Mouse (Mus musculus): ENCODE data around the gene Thbd. TPM values are rescaled to one million over a fixed set of nuclear protein-coding genes. Genes with fewer than 3 reads are reported as not detected.

Gene Thbd
- 4.1 TPM for polyA plus RNA-seq (2012; fragmentation: generic; extraction: Trizol)

DNA sequence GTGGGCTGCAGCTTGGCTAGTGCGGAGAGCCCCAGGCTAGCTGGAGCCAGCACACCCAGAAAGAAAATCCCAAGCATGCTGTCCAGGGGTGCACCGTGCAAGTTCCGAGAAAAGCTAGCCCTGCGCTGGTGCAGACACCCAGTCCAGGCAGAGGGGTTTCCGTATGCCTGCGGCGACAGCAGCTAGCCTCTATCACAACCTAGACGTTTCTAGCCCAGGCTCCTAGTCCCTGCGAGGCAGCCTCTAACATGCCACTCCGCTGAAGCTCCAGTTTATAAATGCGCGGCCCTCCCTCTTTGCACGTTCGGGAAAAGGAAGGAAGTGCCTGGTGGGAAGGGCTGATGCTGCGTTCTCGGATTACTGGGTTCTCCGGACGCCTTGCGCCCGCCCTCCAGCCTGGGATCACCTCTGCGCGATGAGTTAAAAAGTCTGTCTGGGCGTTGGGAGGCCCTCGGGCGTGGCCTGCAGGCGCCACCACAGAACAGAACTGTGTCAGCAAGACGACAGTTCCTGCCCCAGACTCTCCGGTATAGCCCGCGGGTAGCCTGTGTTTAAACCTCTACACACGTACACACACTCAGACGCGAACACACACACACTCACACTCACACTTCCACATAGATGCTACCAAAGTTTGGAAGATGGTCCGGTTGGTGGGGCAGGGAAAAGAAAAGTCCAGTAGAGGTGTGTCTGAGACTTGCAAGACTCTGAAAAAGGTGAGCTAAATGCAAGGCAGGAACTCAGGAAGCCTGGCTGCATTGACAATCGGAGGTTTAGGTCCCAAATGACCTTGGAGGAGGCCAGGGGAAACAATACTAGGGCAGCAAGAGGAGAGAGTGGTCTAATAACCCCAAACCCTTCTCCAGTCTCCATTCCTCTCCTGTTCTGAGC lies at the start of gene Thbd:
Thbd (minus strand) TSS at position 319 of the 891 bp plus-strand sequence.
- Histone ChIP-seq H3K27me3 (ENCODE audit: control insufficient read depth, insufficient read depth, insufficient read length) (no peaks in the 10 kb centered on the region), H3K4me2 (ENCODE audit: low read depth) (peak within 1 kb of the TSS; percentile 97), H3K36me3 (ENCODE audit: control insufficient read depth, insufficient read depth) (no peaks in the 10 kb centered on the region), H3K79me2 (ENCODE audit: control insufficient read depth, insufficient read depth) (no peaks in the 10 kb centered on the region), H3K4me3 (peak within 1 kb of the TSS; percentile 35), H3ac (ENCODE audit: control insufficient read depth, insufficient read length) (no peak within 1 kb of the TSS)
- no peak for TF ChIP-seq MAX (IDR thresholded peaks at IDR 0.05; ENCODE audit: low read depth)
- peak; percentile 55 for TF ChIP-seq POLR2A (IDR thresholded peaks at IDR 0.05; ENCODE audit: insufficient read length, low read depth)
- TF ChIP-seq POLR2AphosphoS2 (IDR thresholded peaks at IDR 0.05; ENCODE audit: insufficient read length, low read depth), result no peak

DNA sequence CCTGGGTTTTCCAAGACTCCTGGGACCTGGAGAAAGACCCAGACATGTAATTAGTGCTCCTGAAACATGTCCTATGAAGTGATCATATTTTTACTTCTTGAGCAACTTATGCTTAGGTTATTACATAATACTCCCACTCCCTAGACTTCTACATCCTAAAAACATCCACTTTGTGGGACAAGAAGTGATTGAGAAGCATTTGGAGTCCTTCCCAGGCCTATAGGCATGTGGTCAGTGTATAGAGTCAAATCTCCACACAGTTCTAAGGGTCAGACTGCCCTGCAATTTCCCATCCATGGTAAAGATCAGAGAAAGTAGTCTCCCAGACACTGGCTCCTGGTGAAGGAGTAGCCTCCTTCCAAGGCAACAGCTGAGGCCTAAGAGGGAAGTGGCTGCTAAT lies 47.4 kb upstream of the Thbd start:
- Histone ChIP-seq H3K27me3 (ENCODE audit: control insufficient read depth, insufficient read depth, insufficient read length) (no peaks in the 10 kb centered on the region), H3K36me3 (ENCODE audit: control insufficient read depth, insufficient read depth) (no peaks in the 10 kb centered on the region), H3K4me3 (no peak overlapping the region), H3K79me2 (ENCODE audit: control insufficient read depth, insufficient read depth) (no peaks in the 10 kb centered on the region), H3K4me2 (ENCODE audit: low read depth) (no peak overlapping the region), H3ac (ENCODE audit: control insufficient read depth, insufficient read length) (no peak overlapping the region)
- TF ChIP-seq USF1 (IDR thresholded peaks at IDR 0.05; ENCODE audit: low read depth) (no peak), POLR2A (IDR thresholded peaks at IDR 0.05; ENCODE audit: insufficient read length, low read depth) (no peak), CEBPB (IDR thresholded peaks at IDR 0.05; ENCODE audit: insufficient read depth, poor library complexity, severe bottlenecking) (no peak), TCF12 (IDR thresholded peaks at IDR 0.05; ENCODE audit: insufficient read depth, poor library complexity, severe bottlenecking) (no peak)

DNA sequence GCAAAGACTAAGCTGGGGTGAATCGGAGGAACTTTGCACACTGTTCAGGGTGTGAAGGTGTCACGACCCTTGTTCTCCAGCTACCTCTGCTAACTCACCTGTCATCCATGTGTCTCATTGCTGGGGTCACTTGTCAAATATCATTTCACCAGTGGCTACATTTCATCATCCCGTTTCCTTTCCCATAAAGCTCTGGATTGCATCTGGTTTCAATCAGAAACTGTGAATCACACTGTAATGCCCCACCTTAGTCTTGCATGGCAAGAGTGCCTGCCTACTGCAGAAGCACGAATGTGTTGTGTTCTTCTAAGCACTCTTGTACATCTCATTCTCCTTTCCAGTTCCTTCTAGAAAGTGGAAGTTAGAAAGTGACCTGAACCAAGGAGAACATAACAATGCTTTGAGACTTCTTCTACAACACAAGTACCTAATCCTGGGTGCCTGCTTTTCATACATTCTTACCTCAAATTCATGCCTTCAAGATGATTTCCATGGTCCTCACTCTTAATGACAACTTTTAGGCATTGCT lies 46.1 kb upstream of the Thbd start:
- H3K4me2 ChIP-seq (ENCODE audit: low read depth), result peak overlapping the region; percentile 37
- no peaks in the 10 kb centered on the region for H3K27me3 ChIP-seq (ENCODE audit: control insufficient read depth, insufficient read depth, insufficient read length)
- H3K4me3 ChIP-seq, result no peak overlapping the region
- TF ChIP-seq TCF12 (IDR thresholded peaks at IDR 0.05; ENCODE audit: insufficient read depth, poor library complexity, severe bottlenecking), result no peak
- no peak for TF ChIP-seq SRF (IDR thresholded peaks at IDR 0.05; ENCODE audit: control insufficient read depth, insufficient read length, low read depth)
- TF ChIP-seq POLR2AphosphoS2 (IDR thresholded peaks at IDR 0.05; ENCODE audit: insufficient read length, low read depth), result no peak
- no peak for TF ChIP-seq MYOG (IDR thresholded peaks at IDR 0.05; ENCODE audit: control insufficient read depth in 1 of 3, insufficient read depth in 1 of 3, insufficient read length in 2 of 3, low read depth in 2 of 3)
- peak; percentile 44 for TF ChIP-seq MAX (IDR thresholded peaks at IDR 0.05; ENCODE audit: low read depth)
- TF ChIP-seq POLR2A (IDR thresholded peaks at IDR 0.05; ENCODE audit: insufficient read length, low read depth), result no peak
- peak in 2 of 3 experiments; percentile 10 to 69 for TF ChIP-seq MYOD1 (IDR thresholded peaks at IDR 0.05; ENCODE audit: control insufficient read depth in 1 of 3, insufficient read length in 2 of 3, low read depth in 2 of 3)
- TF ChIP-seq CEBPB (IDR thresholded peaks at IDR 0.05; ENCODE audit: insufficient read depth, poor library complexity, severe bottlenecking), result peak; percentile 92
- TF ChIP-seq USF1 (IDR thresholded peaks at IDR 0.05; ENCODE audit: low read depth), result no peak
- no peak for TF ChIP-seq E2F4 (IDR thresholded peaks at IDR 0.05; ENCODE audit: insufficient read depth)
- no peak for TF ChIP-seq TCF3 (IDR thresholded peaks at IDR 0.05; ENCODE audit: insufficient read length, low read depth)
- TF ChIP-seq REST (IDR thresholded peaks at IDR 0.05; ENCODE audit: insufficient read depth, insufficient read length), result no peak
- no peak overlapping the region for H3ac ChIP-seq (ENCODE audit: control insufficient read depth, insufficient read length)
- no peaks in the 10 kb centered on the region for H3K79me2 ChIP-seq (ENCODE audit: control insufficient read depth, insufficient read depth)
- no peaks in the 10 kb centered on the region for H3K36me3 ChIP-seq (ENCODE audit: control insufficient read depth, insufficient read depth)

DNA sequence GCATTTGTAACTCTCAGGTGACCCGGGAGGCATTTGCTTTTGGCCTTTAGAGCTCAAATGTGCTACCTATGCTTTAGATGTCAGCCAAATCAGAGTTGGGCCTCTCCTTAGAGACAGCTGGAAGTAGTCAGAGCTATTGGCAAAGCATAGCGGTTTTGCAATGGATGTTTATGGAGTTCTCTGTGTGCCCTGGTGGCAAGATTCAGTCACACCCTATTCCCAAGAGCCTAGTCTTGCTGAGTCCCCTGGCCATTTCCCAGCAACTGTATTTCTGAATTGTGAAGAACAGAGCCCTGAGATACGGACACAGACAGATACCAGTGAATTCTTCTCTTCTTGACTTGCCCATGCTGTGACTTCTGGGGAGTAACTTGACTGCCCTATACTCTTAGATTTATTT lies 45.1 kb upstream of the Thbd start:
- Histone ChIP-seq H3K79me2 (ENCODE audit: control insufficient read depth, insufficient read depth) (no peaks in the 10 kb centered on the region), H3ac (ENCODE audit: control insufficient read depth, insufficient read length) (no peak overlapping the region), H3K27me3 (ENCODE audit: control insufficient read depth, insufficient read depth, insufficient read length) (no peaks in the 10 kb centered on the region), H3K36me3 (ENCODE audit: control insufficient read depth, insufficient read depth) (no peaks in the 10 kb centered on the region), H3K4me2 (ENCODE audit: low read depth) (no peak overlapping the region), H3K4me3 (no peak overlapping the region)
- no peak for TF ChIP-seq REST (IDR thresholded peaks at IDR 0.05; ENCODE audit: insufficient read depth, insufficient read length)
- TF ChIP-seq CEBPB (IDR thresholded peaks at IDR 0.05; ENCODE audit: insufficient read depth, poor library complexity, severe bottlenecking), result peak; percentile 45; the same call in 1 of the 2 replicates

DNA sequence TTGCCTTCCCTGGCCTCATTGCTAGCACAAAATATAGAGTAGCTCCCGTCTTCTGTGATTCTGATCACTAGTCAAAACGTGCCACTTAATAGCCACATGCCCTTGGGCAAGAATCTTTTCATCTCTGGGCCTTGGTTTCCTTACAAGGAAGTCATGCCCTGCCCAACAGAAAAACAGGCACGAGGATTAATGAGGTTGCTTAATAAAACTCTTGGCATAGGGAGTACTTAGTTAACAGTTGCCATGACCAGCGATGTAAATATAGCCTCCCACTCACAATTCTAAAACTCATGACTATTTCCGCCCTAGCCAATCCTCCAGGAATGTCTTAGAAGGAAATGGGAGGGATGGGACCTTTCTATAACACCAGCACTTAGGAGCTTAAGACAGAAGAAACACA lies 43.5 kb upstream of the Thbd start:
- Histone ChIP-seq H3K79me2 (ENCODE audit: control insufficient read depth, insufficient read depth) (no peaks in the 10 kb centered on the region), H3K4me2 (ENCODE audit: low read depth) (no peak overlapping the region), H3K4me3 (no peak overlapping the region), H3K27me3 (ENCODE audit: control insufficient read depth, insufficient read depth, insufficient read length) (no peaks in the 10 kb centered on the region), H3ac (ENCODE audit: control insufficient read depth, insufficient read length) (no peak overlapping the region), H3K36me3 (ENCODE audit: control insufficient read depth, insufficient read depth) (no peaks in the 10 kb centered on the region)
- TF ChIP-seq TCF3 (IDR thresholded peaks at IDR 0.05; ENCODE audit: insufficient read length, low read depth), result no peak
- no peak for TF ChIP-seq REST (IDR thresholded peaks at IDR 0.05; ENCODE audit: insufficient read depth, insufficient read length)

Measured in myocyte (in vitro differentiated cells).